Comparison of ENCODE assay signal across 20 mouse cellular contexts in the genomic region with DNA sequence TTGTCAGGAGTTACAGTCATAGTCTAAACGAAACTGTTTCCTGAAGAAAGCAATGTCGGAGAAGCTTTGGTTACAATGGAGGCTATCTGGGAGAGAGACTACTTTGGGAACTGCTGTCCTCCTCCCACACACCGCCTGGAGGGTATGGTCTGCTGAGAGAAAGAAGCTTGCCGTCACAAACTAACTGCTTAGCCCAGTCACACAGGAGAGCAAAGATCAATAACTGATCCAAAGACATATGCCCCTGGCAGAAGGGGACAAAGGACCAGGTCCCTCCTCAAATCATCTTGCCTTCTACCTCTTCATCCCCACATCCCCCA.
DNase-seq lines count a peak whose midpoint lies in the region; ATAC-seq and TF ChIP-seq lines count a peak whose summit lies in the region.
"Had no signal": no experiment of that assay in that cellular context is flagged by ENCODE, and none has a peak within 500 bp of the region (broad histone marks: within the 10 kb centered on the region; RNA-seq: fewer than 3 reads in every experiment).

No protein-coding gene starts in this region.

- no peaks in the 10 kb centered on the region for H3K9me3 ChIP-seq in heart, embryonic 10.5 days
- H3K9me3 ChIP-seq: forebrain, embryonic 10.5 days; forebrain, embryonic 13.5 days; heart, embryonic 13.5 days had no signal

- 74% methylated on average over 4 of the region's 4 CpGs for WGBS in cerebellum, adult 2 months
- 82% methylated on average over 4 of the region's 4 CpGs for WGBS in heart, embryonic 10.5 days

- peak overlapping the region; percentile 44 for H3K27ac ChIP-seq in cerebellum, adult 2 months (ENCODE audit: insufficient read depth, low read length)
- H3K27ac ChIP-seq in heart, embryonic 10.5 days: no peak overlapping the region
- H3K27ac ChIP-seq: forebrain, embryonic 10.5 days; forebrain, embryonic 13.5 days; heart, embryonic 13.5 days; hindbrain, embryonic 14.5 days; hindbrain, postnatal 0 days had no signal

- DNase-seq in cerebellum, adult 2 months: no peak
- DNase-seq in heart, adult 11 months: peak; percentile 33
- DNase-seq in heart, embryonic 10.5 days (ENCODE audit: low spot score): no peak
- peak; percentile 27 for DNase-seq in right cerebral cortex, postnatal 25 days
- DNase-seq in right cerebral cortex, postnatal 14 days: no peak
- DNase-seq in adrenal gland, postnatal 4 days (ENCODE audit: low spot score in 2 of 2): no peak
- DNase-seq: adrenal gland, adult 8-10 months; adrenal gland, postnatal 25 days; heart, adult 18-20 months; heart, postnatal 14 days; heart, postnatal 4 days had no signal

- no peak for TF ChIP-seq POLR2A in cerebellum, adult 2 months (IDR thresholded peaks at IDR 0.05; ENCODE audit: borderline replicate concordance, insufficient read depth, low read length)

- no peak for ATAC-seq in cerebellum, adult (ENCODE audit: insufficient number of reproducible peaks, low FRiP score, low TSS enrichment)
- ATAC-seq: activated CD4-positive, CD25-positive, alpha-beta regulatory T cell, adult 4 months; forebrain, embryonic 13.5 days; forebrain, embryonic 16.5 days; hindbrain, postnatal 0 days; inflammation-experienced regulatory T-cells, adult 6 months had no signal

- peaks cover 48% of the 10 kb centered on the region for H3K36me3 ChIP-seq in heart, embryonic 10.5 days

- no peak for TF ChIP-seq CTCF in cerebellum, adult 2 months (IDR thresholded peaks at IDR 0.05; ENCODE audit: borderline replicate concordance, insufficient read depth, low read depth, low read length)

- H3K27me3 ChIP-seq in cerebellum, adult 2 months (ENCODE audit: control insufficient read depth, insufficient read depth, low read length): no peaks in the 10 kb centered on the region
- H3K27me3 ChIP-seq in heart, embryonic 10.5 days (ENCODE audit: insufficient read depth, poor library complexity, severe bottlenecking): no peaks in the 10 kb centered on the region
- H3K27me3 ChIP-seq: forebrain, embryonic 13.5 days; heart, embryonic 13.5 days had no signal

- peaks cover 25% of the 10 kb centered on the region for H3K4me1 ChIP-seq in cerebellum, adult 2 months (ENCODE audit: control insufficient read depth, insufficient read depth, low read length)
- H3K4me1 ChIP-seq in heart, embryonic 10.5 days: peaks cover 10% of the 10 kb centered on the region; the same call in 1 of the 2 replicates

- H3K4me3 ChIP-seq in cerebellum, adult 2 months (replicated peaks; ENCODE audit: insufficient read depth, low read depth, low read length): no peak overlapping the region
- H3K4me3 ChIP-seq in heart, embryonic 10.5 days: no peak overlapping the region
- H3K4me3 ChIP-seq: forebrain, embryonic 10.5 days; forebrain, embryonic 13.5 days; heart, embryonic 13.5 days had no signal

Comparison
In these comparisons a context has a peak if more than half of its experiments do, and no peak if none do; other contexts are left out.
1. DNase-seq: peak in heart, adult 11 months (single experiment) and right cerebral cortex, postnatal 25 days (single experiment); none in cerebellum, adult 2 months (0 of 2), heart, embryonic 10.5 days (single experiment), right cerebral cortex, postnatal 14 days (single experiment) and adrenal gland, postnatal 4 days (0 of 2).